Mouse (Mus musculus) heart, postnatal 0 days (tissue): ENCODE measurements around the gene Prkar2b.

Experiments used
- CTCF ChIP-seq: IDR thresholded peaks from 2 replicates; pipeline ENCODE4 v1.5.1; 2016; ENCODE audit warnings: antibody characterized with exemption, control low read depth, low read depth
- EP300 ChIP-seq: IDR thresholded peaks from 2 replicates; pipeline ENCODE4 v1.6.1; 2016; ENCODE audit warnings: antibody characterized with exemption, low read depth

DNA sequence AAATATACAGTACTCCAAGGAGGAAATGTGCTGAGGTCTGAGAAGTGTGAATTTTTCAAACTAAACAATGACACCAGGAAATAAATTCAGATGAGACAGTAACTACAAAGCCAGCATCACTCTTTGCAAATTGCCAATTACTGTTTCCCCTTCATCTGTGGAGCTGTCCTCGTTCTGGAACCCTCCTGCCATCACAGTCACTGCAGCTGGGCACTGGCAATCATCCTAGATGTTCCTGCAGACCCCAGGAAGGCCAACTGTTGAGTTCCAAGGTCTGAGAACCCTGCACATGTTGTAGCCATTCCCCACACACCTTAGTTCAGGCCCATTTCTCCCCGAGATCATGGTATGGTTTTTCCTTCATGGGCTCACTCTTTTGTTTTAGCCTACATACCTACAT lies 76.9 kb downstream of the Prkar2b start:
- TF ChIP-seq EP300: no peak
- no peak for TF ChIP-seq CTCF
